Mouse (Mus musculus): ENCODE data around the gene Spaca4.

The Spaca4 gene

DNA sequence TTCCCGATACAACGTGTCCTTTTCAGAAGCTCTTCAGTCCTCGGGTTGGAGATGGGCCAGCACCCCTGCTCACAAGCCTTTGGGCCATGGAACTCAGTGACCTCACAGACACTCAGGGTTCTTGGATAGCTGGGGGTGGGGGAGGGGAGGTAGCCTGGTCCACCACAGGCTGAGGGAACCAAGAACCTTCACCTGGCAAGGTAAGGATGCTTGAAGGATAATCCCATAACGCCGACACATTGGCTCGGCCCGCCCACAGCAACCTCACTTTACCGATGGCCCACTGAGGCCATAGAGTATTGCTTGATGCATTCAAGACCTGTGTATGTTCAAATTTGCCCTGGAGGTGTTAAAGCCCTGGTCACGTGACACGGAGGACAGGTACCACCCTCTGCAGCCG is at the start of gene Spaca4:
Spaca4 (minus strand) TSS at position 101 of the 400 bp plus-strand sequence.
- in situ Hi-C loops (cut with MseI, MboI): no loop called here

DNA sequence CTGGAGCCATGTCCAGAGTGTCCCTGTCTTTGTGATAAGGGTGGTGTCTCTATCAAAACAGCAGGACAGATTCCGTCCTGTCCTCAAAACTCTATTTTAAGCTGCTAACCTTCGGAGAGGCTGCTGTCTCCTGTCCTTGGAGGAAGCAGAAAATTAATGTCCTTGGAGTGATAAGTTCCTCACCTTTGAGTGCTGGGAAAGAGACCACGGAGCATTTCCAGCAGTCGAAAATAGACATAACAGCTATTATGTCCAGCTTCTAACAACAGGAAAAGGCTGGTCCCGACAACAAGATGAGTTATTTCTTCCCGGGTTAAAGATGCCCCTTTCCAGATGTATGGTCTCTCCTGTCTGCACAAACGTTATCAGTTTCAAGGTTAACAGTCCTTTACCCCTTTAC is 49.6 kb upstream of the Spaca4 start:
- in situ Hi-C loops (cut with MseI, MboI): no loop called here

DNA sequence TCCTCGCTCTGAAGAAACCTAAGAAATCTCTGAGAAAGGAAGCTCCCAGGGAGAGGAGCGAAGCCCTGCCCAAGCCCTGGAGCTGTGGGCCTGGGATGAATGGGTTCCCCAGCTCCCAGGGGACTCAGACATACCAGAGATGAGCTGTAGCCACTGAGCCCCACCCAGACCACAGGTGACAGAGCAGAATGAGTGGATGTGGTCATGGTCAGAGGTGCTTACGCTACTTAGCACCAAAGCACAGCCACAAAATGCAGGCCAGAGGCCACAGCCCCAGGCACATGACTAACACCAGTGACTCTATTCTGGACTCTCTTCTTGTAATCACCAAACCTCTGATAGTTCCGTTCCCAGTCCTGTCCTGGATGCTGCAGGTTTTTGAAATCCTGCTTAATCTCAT is 45.5 kb upstream of the Spaca4 start:
- in situ Hi-C loops (cut with MseI, MboI): no loop called here

DNA sequence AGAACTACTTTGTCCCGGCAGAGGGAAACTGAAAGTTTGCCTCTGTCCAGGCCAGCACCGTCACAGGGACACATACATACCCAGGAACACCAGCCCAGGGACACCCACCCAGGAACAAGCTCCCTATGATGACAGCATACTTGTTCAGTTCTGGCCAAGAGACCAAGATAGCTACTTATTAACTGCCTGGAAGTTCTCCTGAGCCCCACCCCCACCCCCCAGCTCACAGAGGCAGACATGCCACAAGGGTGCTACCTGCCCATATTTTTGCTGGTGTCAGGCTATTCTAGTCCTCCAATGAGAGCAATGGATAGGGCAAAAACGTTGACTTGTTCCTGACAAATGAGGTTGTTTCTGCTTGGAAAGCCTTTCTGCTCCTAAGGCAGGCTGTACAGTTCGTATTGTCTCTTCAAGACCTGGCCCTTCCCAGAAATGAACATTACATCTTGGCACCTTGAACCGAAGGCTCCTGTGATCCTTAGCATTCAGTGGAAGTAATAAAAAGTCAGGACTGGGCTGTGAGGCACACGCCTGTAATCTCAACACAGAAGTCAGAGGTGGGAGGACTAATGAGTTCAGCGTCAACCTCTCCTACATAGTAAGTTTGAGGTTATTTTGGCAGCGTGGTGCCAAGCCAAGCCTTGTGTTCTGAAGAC is 44.9 kb upstream of the Spaca4 start:
- in situ Hi-C loops (cut with MseI, MboI): no loop called here

DNA sequence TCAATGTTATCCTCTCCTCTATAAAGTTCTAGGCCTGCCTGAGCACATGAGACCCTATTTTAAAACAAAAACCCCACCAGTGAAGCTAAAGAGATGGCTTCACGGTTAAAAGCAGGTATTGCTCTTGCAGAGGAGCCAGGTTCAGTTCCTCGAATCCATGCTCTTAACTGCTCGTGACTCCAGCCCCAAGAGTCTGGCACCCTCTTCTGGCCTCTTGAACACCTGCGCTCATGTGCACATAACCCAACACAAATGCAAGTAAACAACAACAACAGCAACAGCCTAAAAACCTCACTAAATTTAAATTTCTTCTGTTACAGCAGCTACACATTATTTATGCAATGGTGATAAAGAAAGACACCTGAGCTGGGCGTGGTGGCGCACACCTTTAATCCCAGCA is 41.9 kb upstream of the Spaca4 start:
- in situ Hi-C loops (cut with MseI, MboI): no loop called here

DNA sequence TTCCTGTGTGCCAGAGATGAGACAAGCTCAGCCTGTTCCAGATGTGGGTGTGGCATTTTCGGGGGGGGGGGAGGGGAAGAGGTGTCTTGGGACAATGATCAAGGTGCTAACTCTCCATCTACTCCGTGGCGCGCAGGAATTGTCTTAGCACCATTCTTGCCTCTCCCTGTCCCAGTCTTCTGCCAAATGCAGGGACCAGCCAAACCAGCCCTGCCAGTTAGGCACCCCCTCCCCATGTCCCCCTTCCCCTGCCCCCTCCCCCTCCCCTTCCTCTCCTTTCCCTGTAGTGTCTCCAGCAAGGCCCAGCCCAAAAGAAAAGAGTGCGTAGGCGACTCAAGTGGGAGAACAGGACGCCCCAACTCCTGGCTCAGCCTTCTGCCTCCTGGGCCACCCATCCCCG is 41.2 kb upstream of the Spaca4 start:
- in situ Hi-C loops (cut with MseI, MboI): no loop called here

DNA sequence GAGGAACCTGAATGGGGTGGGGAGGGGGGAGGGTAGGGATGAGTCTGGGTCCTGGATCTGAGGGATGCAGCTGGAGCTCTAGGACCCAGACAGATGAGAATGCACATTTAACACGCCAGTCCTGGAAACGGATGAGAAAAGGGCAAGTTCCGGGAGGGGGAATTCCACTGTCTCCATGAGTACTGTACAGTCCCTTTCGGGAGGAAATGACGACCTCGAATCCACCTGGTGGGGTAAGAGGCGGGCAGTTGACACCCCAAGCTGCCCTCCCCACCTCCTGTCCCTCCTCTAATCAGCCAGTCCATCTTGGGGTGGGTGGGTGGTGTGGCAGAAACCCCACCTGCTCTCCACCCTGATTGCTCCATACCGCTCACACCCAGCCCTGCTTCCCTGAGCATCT is 40.4 kb upstream of the Spaca4 start:
- in situ Hi-C loops (cut with MseI, MboI): no loop called here

DNA sequence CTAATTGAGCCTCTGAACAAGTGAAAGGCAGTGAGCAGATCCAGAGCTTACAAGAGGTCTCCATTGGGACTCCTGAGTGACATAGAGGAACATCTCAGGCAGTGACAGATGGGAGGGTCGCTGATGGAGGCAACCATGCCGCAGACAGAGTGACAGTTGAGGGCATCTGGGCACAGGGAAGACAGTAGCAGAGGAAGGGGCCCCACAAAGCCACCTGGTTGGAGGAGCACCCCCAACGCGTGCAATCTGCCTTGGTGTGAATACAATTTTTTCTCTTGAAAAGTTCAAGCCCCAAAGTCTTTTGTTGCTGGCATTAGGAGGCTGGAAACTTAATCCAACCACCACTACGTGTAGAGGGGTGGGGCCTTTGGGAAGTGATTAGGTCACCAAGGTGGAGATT is 34.5 kb upstream of the Spaca4 start:
- in situ Hi-C loops (cut with MseI, MboI): no loop called here

DNA sequence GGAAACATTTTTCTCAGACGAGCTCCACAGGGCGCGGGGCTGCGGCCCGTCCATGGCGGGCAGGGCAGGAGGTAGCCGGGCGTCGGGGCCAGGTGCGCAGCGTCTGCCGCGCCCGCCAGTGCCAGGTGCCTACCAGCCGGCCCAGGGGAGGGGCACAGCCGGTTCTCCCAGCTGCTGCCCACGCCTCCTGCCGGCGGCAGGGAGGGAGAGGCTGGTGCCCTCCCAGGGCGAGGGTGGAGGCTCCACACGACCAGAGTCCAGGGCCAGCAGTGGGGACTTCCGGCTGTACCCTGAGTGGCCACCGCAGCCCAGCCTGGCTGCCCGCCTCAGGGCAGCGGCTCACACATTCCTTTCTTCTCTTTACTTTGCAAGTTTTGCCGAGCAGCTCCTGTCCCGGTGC is 33.8 kb upstream of the Spaca4 start:
- in situ Hi-C loops (cut with MseI, MboI): no loop called here

DNA sequence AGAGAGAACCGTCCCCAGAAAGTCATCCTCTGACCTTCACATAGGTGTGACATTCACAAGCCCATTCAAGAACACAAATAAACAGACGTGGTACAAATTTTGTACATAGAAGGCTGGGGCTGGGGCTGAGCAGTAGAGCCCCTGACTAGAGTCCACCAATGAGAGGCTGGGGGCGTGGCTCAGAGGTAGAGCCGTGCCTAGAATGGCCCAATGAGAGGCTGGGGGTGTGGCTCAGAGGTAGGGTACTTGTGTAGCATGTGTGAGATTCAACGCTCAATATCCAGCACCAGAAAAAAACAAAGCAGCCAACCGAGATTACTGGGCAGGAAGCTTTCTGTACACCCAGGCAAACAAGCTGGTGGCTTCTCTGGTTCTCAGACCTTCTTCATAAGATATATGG is 30.1 kb upstream of the Spaca4 start:
- in situ Hi-C loops (cut with MseI, MboI): no loop called here

DNA sequence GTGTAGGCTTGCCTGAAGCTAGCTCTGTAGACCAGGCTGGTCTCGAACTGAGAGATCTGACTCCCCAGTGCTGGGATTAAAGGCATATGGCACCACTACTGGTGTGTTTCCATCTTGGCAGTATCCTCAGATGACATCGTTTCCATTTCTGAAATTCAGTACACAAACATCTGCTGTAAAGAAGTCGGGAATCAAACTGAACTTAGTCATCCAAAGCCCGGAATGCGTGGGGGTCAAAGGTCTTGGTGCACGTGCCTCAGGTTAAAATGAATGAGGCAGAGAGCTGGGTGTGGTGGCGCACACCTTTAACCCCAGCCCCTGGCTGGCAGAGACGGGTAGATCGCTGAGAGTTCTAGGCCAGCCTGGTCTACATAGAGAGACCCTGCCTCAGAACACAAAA is 24.5 kb upstream of the Spaca4 start:
- in situ Hi-C loops (cut with MseI, MboI): no loop called here

DNA sequence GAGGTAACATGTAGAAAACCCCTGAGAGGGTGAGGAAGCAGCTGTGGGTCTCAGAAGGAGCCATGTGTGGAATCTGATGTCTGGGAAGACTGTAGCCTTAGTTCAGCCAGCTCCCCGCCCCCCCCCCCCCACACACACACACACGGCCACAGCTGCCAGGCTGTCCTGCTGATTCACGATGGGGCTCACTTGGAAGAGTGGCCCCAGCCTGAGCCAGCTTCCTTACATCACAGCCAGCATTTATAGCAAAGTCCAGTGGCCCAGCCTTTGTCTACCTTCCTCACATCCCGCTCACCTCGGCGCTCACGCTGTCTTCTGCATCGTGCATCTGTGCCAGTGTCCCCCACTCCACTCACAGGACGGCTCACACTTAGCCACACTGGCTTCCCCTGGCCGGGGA is 23.8 kb upstream of the Spaca4 start:
- in situ Hi-C loops (cut with MseI, MboI): no loop called here

DNA sequence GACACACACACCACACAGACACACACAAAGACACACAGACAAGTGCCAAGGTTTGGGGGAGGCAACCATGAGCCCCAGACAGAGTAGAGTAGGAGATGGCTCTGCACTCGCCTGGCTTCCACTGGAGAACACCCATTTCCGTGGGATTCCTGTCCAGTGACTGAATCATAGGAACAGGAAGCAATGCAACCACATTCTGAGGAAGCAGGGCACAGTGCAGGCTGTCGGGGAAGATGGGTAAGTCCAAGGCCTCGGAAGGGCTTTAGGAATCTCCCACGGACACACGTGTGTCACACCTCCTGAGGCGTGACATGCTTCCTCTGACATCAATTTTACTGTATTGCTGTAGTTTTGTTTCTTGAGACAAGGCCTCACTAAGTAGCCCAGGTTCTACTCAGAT is 22.5 kb upstream of the Spaca4 start:
- in situ Hi-C loops (cut with MseI, MboI): no loop called here

DNA sequence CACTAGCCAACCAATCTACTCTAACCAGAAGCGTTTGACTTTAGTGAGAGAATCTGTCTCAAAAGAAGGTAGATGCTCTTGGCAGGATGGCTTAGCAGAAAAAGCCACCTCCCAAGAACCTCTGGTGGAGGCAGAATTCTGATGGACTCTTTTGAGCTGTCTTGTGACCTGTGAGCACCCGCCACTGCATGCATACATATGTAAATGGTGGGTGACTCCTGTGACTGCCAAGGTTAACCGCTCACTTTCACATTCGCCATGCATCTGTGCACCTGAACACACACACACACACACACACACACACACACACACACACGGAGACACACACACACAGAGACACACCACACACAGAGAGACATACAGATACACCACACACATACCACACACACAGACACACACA is 21.8 kb upstream of the Spaca4 start:
- in situ Hi-C loops (cut with MseI, MboI): no loop called here

DNA sequence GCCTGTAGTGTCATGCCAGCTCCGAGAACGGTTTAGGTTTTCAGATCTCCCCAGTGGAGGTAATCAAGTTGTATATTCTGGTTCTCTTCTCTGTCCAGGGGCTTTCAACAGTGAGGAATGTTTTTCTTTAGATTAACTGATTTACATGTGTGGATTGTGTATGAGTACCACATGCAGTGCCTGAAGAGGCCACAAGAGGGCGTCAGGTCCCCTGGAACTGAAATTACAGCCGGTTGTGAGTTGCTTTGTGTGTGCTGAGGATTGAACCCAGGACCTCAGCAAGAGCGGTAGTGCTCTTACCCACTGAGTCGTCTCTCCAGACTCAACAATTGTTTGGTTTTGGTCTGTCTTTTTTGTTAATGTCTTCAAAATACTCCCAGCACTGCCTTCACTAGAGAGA is 20.9 kb upstream of the Spaca4 start:
- in situ Hi-C loops (cut with MseI, MboI): no loop called here

DNA sequence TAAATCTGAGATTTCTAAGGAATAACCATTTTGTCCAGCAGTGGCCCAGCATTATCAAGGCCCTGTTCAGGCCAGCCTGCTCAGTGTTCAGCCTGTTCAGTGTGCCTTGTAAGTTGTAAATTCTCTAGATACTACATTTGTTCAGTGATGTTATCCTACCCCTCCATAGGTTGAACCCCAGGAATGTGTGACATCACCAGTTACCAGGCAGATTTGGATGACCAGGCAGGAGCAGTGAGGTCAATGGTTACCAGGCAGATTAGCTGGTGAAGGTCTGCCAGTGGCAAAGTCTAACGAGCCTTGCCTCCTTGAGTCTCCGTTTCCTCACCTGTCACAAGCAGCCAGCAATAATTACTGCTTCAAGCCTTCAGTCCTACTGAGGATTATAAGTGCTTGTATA is 18.8 kb upstream of the Spaca4 start:
- in situ Hi-C loops (cut with MseI, MboI): no loop called here

DNA sequence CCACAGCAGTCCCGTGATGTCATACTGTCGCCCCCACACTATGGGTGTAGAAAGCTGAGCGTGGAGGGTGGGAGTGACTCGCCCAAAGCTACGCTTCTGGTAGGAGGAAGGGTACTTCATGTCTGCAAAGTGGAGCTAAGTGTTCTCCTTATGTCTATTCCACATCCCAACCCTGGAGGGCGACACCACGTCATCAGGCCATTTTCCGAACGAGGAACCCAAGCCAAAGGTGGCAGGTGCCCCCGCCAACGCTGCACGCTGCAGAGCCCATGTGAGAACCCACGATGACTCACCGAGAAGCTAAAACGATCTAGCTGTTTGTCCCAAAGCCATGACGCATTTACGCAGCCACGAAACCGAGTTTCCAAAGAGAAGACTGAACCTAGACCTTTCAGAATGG is 16.7 kb upstream of the Spaca4 start:
- in situ Hi-C loops (cut with MseI, MboI): no loop called here

DNA sequence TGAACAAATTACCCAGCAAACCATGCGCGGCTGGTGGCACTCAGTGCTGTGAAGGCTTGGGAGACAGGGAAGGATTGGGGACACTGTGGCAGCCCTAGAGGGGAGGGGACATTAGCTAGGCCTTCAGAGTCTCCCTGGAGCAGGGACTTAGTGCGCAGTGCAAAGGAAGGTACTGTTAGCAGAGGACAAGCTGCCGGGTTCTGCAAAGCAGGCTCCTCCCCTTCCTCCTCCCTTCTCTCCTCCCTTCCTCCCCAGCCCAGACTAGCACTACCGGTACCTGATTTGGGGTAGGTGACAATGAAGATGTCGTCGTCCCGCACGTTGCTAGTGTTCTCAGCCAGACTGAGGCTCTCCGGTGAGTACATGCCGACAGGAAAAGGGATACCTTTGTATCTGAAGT is 16.2 kb upstream of the Spaca4 start:
- in situ Hi-C loops (cut with MseI, MboI): no loop called here

DNA sequence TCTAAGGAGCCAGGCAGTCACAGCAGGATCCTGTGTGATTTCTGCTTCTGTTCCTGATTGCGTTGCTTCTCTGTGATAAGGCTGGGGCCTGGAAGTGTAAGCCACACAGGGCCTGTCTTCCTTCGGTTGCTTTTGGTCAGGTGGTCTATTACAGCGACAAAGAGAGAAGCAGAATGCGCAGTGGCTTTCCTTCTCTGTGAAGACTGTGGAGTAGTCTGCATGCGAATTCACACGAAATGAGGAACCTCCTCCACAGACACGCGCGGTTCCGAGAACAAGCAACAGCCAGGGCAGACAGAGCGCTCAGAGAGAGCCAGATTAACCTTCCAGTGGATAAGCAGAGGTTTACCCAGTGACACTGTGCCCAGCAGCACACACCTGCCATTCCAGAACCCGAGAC is 15.7 kb upstream of the Spaca4 start:
- in situ Hi-C loops (cut with MseI, MboI): no loop called here

DNA sequence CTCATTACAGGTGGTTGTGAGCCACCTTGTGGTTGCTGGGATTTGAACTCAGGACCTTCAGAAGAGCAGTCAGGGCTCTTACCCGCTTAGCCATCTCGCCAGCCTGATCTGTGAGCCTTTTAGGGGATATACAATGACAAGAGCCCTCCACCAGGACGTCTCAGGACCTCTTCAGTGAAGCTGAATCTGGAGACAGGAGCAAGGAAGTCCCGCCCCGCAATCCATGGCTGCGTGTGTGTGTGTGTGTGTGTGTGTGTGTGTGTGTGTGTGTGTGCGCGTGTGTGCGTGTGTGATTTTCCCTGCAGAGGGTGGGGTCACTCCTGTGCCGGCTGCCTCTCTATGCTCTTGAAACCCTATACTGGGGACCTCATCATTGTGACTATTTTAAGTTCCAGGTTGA is 14.2 kb upstream of the Spaca4 start:
- in situ Hi-C loops (cut with MseI, MboI): loop anchor here (5.0 to 10.0 kb wide), 3 partner anchors 62 to 195 kb away; no protein-coding TSS in a partner anchor

DNA sequence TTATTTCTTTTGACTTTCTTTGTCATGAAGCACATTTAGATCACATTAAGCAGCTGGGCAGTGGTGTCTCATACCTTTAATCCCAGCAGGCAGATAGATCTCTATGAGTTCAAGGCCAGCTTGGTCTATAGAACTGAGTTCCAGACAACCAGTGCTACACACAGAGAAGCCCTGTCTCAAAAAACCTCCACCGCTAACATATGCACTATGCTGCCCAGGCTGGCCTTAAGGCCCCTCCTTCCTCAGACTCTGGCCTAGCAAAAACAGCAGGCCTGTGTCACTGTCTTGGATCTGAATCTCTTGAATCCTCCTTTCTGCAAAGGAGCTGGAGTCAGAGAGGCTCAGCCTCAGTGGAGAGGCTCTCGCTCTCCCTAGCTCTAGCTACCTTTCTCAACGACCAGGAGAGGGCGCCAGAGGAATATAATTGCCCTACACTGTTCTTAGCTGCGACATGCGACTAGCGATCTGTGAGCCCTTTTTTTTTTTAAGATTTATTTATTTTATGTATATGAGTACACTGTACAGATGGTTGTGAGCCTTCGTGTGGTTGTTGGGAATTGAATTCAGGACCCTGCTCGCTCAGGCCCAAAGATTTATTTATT is 13.7 kb upstream of the Spaca4 start:
- in situ Hi-C loops (cut with MseI, MboI): loop anchor here (5.0 to 10.0 kb wide), 3 partner anchors 63 to 196 kb away; no protein-coding TSS in a partner anchor

DNA sequence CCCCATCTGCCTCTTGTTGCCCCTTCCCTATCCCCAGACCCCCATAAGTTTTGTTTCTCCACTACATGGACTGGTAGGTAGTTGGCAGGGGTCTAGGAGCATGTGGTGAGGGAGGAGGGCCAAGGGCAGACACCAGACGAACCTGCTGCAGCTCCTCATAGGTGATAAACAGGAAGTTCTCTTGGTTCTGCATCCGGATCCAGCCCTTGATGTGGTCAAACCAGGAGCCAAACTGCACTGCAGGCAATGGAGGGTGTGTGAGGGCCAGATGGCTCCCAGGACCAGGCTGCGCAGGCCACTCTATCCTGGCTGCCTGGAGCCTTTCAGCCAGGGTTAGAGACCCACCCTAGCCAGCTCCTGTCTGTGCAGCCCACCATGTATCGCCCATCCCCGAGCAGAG is 7.9 kb upstream of the Spaca4 start:
- in situ Hi-C loops (cut with MseI, MboI): loop anchor here in 1 of 2 experiments (10.0 kb wide), 1 partner anchor 201 kb away; no protein-coding TSS in a partner anchor

DNA sequence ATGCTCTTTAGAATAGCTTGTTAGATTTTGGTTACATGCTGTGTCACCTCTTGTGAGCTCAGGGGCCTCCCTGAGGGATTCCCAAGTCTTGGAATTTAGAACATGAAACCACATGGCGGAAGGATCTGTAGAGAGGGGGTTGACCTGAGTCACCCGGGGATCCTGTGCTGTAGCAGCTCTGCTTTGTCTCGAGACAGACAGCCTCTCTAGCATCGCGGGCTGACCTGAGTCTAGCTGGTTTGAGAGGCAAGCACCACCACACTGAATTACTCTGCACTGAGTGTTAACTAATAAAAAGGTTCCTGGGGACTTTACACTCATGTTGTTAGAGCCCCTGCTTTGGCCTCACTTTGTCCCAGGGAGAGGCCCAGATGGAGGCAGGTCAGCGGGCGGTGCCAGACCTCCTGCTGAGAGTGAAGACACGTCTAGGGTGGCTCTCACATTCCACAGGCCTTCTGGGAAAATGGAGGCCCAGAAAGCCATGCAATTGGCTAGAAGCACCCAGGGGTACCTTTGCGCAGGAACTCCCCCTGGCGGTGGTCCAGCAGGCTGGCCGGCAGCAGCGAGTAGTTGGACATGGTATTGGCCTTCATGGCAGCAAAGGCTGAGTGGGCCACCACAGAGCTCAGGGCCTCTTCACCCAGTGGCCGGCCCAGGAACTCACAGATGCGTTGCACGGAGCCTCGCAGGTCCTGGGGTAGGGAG is 5.3 kb upstream of the Spaca4 start:
- in situ Hi-C loops (cut with MseI, MboI): loop anchor here in 1 of 2 experiments (10.0 kb wide), 1 partner anchor 204 kb away; no protein-coding TSS in a partner anchor

All from mouse trophoblast stem cell (cell line).